Mouse (Mus musculus): Measurements from ENCODE around the gene Cip2a. TPM values are rescaled to one million over a fixed set of nuclear protein-coding genes. Genes with fewer than 3 reads are reported as not detected.
A peak's percentile ranks its signal among the peaks of the same experiment; 100 is the strongest.

Gene Cip2a
- 4.8 and 5.5 TPM in 2 replicates for polyA plus RNA-seq (2015; fragmentation: Nextera tagmentation; extraction: Ambion mirVana)

GRCm38 (mm10) chr16:48993559-48994342 lies at the start of gene Cip2a, which contains the start of gene Dzip3:
Gene Cip2a (plus strand): TSS chr16:48994185.
Gene Dzip3 (minus strand): TSS chr16:48994165.
- TF ChIP-seq EP300 (optimal IDR thresholded peaks at IDR 0.05) (peak; percentile 74), CTCF (IDR thresholded peaks at IDR 0.05; ENCODE audit: low read depth) (peak; percentile 20; the same call in 1 of the 2 replicates)
- Histone ChIP-seq H3K4me2 (replicated peaks; ENCODE audit: low read depth) (peak within 1 kb of the TSS; percentile 85), H3K4me1 (replicated peaks; ENCODE audit: control insufficient read depth, insufficient read depth) (0 out of 2 replicates have a peak, but pooled peaks cover 4% of the 10 kb centered on the region), H3K27me3 (ENCODE audit: control insufficient read depth, insufficient read depth, low read length) (no peaks in the 10 kb centered on the region), H3K27ac (replicated peaks) (peak within 1 kb of the TSS; percentile 94), H3K36me3 (ENCODE audit: control insufficient read depth, insufficient read depth, low read length) (no peaks in the 10 kb centered on the region), H3K9ac (ENCODE audit: low read length) (peak within 1 kb of the TSS; percentile 100), H3K9me3 (ENCODE audit: control insufficient read depth, low read length) (no peaks in the 10 kb centered on the region), H3K4me3 (ENCODE audit: low read depth, low read length) (peak within 1 kb of the TSS; percentile 95)
- DNase-seq (ENCODE audit: low spot score) (peak; percentile 91), ATAC-seq (ENCODE audit: low FRiP score, low TSS enrichment) (peak; percentile 98)
- under 1% methylated on average over 72 of the region's 74 CpGs for WGBS

- WGBS: 97% methylated on average over 2 of the region's 2 CpGs
- peaks cover 7% of the 10 kb centered on the region; the same call in 1 of the 2 replicates for H3K36me3 ChIP-seq (ENCODE audit: control insufficient read depth, insufficient read depth, low read length)
- no peak for ATAC-seq (ENCODE audit: low FRiP score, low TSS enrichment)
- H3K27ac ChIP-seq (replicated peaks): no peak overlapping the region
- TF ChIP-seq CTCF (IDR thresholded peaks at IDR 0.05; ENCODE audit: low read depth) (no peak), EP300 (optimal IDR thresholded peaks at IDR 0.05) (no peak)
- no peak for DNase-seq (ENCODE audit: low spot score)
- H3K27me3 ChIP-seq (ENCODE audit: control insufficient read depth, insufficient read depth, low read length): no peaks in the 10 kb centered on the region
- H3K4me1 ChIP-seq (replicated peaks; ENCODE audit: control insufficient read depth, insufficient read depth): no peaks in the 10 kb centered on the region
- no peak overlapping the region for H3K9ac ChIP-seq (ENCODE audit: low read length)
- no peak overlapping the region for H3K4me2 ChIP-seq (replicated peaks; ENCODE audit: low read depth)
- H3K4me3 ChIP-seq (ENCODE audit: low read depth, low read length): no peak overlapping the region
- no peaks in the 10 kb centered on the region for H3K9me3 ChIP-seq (ENCODE audit: control insufficient read depth, low read length)
Measured at GRCm38 (mm10) chr16:48972996-48973395, 21.0 kb upstream of the Cip2a start.

GRCm38 (mm10) chr16:48973548-48973947 lies 20.4 kb upstream of the Cip2a start:
- no peaks in the 10 kb centered on the region for H3K27me3 ChIP-seq (ENCODE audit: control insufficient read depth, insufficient read depth, low read length)
- 94% methylated on average over 1 of the region's 1 CpGs for WGBS
- ATAC-seq (ENCODE audit: low FRiP score, low TSS enrichment): no peak
- H3K27ac ChIP-seq (replicated peaks): no peak overlapping the region
- TF ChIP-seq EP300 (optimal IDR thresholded peaks at IDR 0.05): no peak
- TF ChIP-seq CTCF (IDR thresholded peaks at IDR 0.05; ENCODE audit: low read depth): peak; percentile 47
- no peaks in the 10 kb centered on the region for H3K9me3 ChIP-seq (ENCODE audit: control insufficient read depth, low read length)
- H3K9ac ChIP-seq (ENCODE audit: low read length): no peak overlapping the region
- DNase-seq (ENCODE audit: low spot score): no peak
- no peak overlapping the region for H3K4me3 ChIP-seq (ENCODE audit: low read depth, low read length)
- H3K4me1 ChIP-seq (replicated peaks; ENCODE audit: control insufficient read depth, insufficient read depth): no peaks in the 10 kb centered on the region
- peaks cover 7% of the 10 kb centered on the region; the same call in 1 of the 2 replicates for H3K36me3 ChIP-seq (ENCODE audit: control insufficient read depth, insufficient read depth, low read length)
- H3K4me2 ChIP-seq (replicated peaks; ENCODE audit: low read depth): no peak overlapping the region

GRCm38 (mm10) chr16:48979965-48980364 lies 14.0 kb upstream of the Cip2a start:
- no peaks in the 10 kb centered on the region for H3K9me3 ChIP-seq (ENCODE audit: control insufficient read depth, low read length)
- H3K36me3 ChIP-seq (ENCODE audit: control insufficient read depth, insufficient read depth, low read length): no peaks in the 10 kb centered on the region
- no peak for ATAC-seq (ENCODE audit: low FRiP score, low TSS enrichment)
- no peak overlapping the region for H3K9ac ChIP-seq (ENCODE audit: low read length)
- no peak overlapping the region for H3K27ac ChIP-seq (replicated peaks)
- no peak for DNase-seq (ENCODE audit: low spot score)
- no peaks in the 10 kb centered on the region for H3K27me3 ChIP-seq (ENCODE audit: control insufficient read depth, insufficient read depth, low read length)
- no peak overlapping the region for H3K4me2 ChIP-seq (replicated peaks; ENCODE audit: low read depth)
- no peak for TF ChIP-seq EP300 (optimal IDR thresholded peaks at IDR 0.05)
- H3K4me1 ChIP-seq (replicated peaks; ENCODE audit: control insufficient read depth, insufficient read depth): no peaks in the 10 kb centered on the region
- H3K4me3 ChIP-seq (ENCODE audit: low read depth, low read length): no peak overlapping the region

- no peak for TF ChIP-seq EP300 (optimal IDR thresholded peaks at IDR 0.05)
- TF ChIP-seq CTCF (IDR thresholded peaks at IDR 0.05; ENCODE audit: low read depth): no peak
- no peak overlapping the region for H3K27ac ChIP-seq (replicated peaks)
- H3K4me1 ChIP-seq (replicated peaks; ENCODE audit: control insufficient read depth, insufficient read depth): no peaks in the 10 kb centered on the region
- no peaks in the 10 kb centered on the region for H3K27me3 ChIP-seq (ENCODE audit: control insufficient read depth, insufficient read depth, low read length)
- H3K9ac ChIP-seq (ENCODE audit: low read length): no peak overlapping the region
- no peak overlapping the region for H3K4me2 ChIP-seq (replicated peaks; ENCODE audit: low read depth)
- no peaks in the 10 kb centered on the region for H3K9me3 ChIP-seq (ENCODE audit: control insufficient read depth, low read length)
- no peak overlapping the region for H3K4me3 ChIP-seq (ENCODE audit: low read depth, low read length)
- 57% methylated on average over 5 of the region's 5 CpGs for WGBS
- no peak for DNase-seq (ENCODE audit: low spot score)
- ATAC-seq (ENCODE audit: low FRiP score, low TSS enrichment): no peak
- H3K36me3 ChIP-seq (ENCODE audit: control insufficient read depth, insufficient read depth, low read length): no peaks in the 10 kb centered on the region
Measured at GRCm38 (mm10) chr16:48985034-48985627, 8.9 kb upstream of the Cip2a start.

- H3K4me2 ChIP-seq (replicated peaks; ENCODE audit: low read depth): no peak overlapping the region
- TF ChIP-seq CTCF (IDR thresholded peaks at IDR 0.05; ENCODE audit: low read depth): no peak
- no peak for TF ChIP-seq EP300 (optimal IDR thresholded peaks at IDR 0.05)
- no peaks in the 10 kb centered on the region for H3K36me3 ChIP-seq (ENCODE audit: control insufficient read depth, insufficient read depth, low read length)
- ATAC-seq (ENCODE audit: low FRiP score, low TSS enrichment) (no peak), DNase-seq (ENCODE audit: low spot score) (no peak)
- H3K27me3 ChIP-seq (ENCODE audit: control insufficient read depth, insufficient read depth, low read length): no peaks in the 10 kb centered on the region
- H3K4me3 ChIP-seq (ENCODE audit: low read depth, low read length): no peak overlapping the region
- H3K27ac ChIP-seq (replicated peaks): no peak overlapping the region
- no peaks in the 10 kb centered on the region for H3K9me3 ChIP-seq (ENCODE audit: control insufficient read depth, low read length)
- H3K9ac ChIP-seq (ENCODE audit: low read length): no peak overlapping the region
- H3K4me1 ChIP-seq (replicated peaks; ENCODE audit: control insufficient read depth, insufficient read depth): no peaks in the 10 kb centered on the region
Measured at GRCm38 (mm10) chr16:48989700-48990099, 4.3 kb upstream of the Cip2a start.
